Mouse (Mus musculus): Measurements from ENCODE around the gene Slbp.

DNA sequence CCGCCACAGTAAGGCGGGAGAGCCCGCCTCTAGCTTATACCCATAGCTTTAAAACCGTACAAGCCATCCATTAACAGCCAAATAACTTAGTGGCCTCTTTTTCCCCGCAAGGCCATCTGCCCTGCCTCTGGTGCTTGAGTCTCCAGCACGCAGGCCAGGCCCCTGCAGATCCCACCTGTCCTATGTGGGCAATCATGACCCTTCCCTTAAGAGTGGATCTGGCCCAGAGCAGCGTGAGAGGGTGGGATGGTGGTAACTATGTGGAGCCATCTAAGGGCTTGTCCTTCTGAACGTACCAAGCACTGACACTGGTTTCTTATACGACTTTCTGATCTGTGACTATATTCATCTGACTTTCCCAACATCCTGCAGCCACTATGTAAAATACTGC lies 404 bp upstream of the Slbp start:
- TF ChIP-seq CTCF (IDR thresholded peaks at IDR 0.05) (no peak), EP300 (IDR thresholded peaks at IDR 0.05) (no peak)

All from lung, postnatal 0 days (tissue).